ENCODE assay signal across 16 mouse cellular contexts in genomic region chr10:8530505-8531051, GRCm38 (mm10).
"Had no signal": no experiment of that assay in that cellular context is flagged by ENCODE, and none has a peak within 500 bp of the region (broad histone marks: within the 10 kb centered on the region; RNA-seq: fewer than 3 reads in every experiment).

No protein-coding gene starts in this region.

- ATAC-seq: liver, postnatal 0 days; midbrain, embryonic 13.5 days; midbrain, embryonic 15.5 days had no signal

- H3K27ac ChIP-seq: liver, embryonic 15.5 days; macrophage; midbrain, embryonic 13.5 days; midbrain, embryonic 15.5 days; neural tube, embryonic 12.5 days; stomach, embryonic 15.5 days; stomach, postnatal 0 days had no signal

- DNase-seq: liver, postnatal 0 days; lung, embryonic 14.5 days; lung, postnatal 36 days; right cerebral cortex, postnatal 14 days; thymus, adult 2 months; thymus, postnatal 25 days; thymus, postnatal 4 days had no signal

- H3K9me3 ChIP-seq: liver, embryonic 15.5 days; megakaryocyte, embryonic 14.5 days; midbrain, embryonic 13.5 days; midbrain, embryonic 15.5 days; neural tube, embryonic 12.5 days; stomach, embryonic 15.5 days had no signal

- H3K4me1 ChIP-seq: liver, embryonic 15.5 days; megakaryocyte, embryonic 14.5 days; midbrain, embryonic 13.5 days; midbrain, embryonic 15.5 days; neural tube, embryonic 12.5 days; stomach, embryonic 15.5 days had no signal

- H3K4me2 ChIP-seq: liver, embryonic 15.5 days; lung, embryonic 14.5 days; midbrain, embryonic 11.5 days; midbrain, embryonic 13.5 days; midbrain, embryonic 15.5 days; neural tube, embryonic 12.5 days; stomach, embryonic 15.5 days had no signal

- H3K27me3 ChIP-seq: liver, embryonic 15.5 days; megakaryocyte, embryonic 14.5 days; midbrain, embryonic 13.5 days; midbrain, embryonic 15.5 days; neural tube, embryonic 12.5 days; stomach, embryonic 15.5 days had no signal

- H3K9ac ChIP-seq: liver, embryonic 15.5 days; liver, postnatal 0 days; lung, embryonic 14.5 days; midbrain, embryonic 13.5 days; midbrain, embryonic 15.5 days; neural tube, embryonic 12.5 days; stomach, embryonic 15.5 days had no signal

- H3K4me3 ChIP-seq: liver, embryonic 15.5 days; megakaryocyte, embryonic 14.5 days; midbrain, embryonic 13.5 days; midbrain, embryonic 15.5 days; neural tube, embryonic 12.5 days; stomach, embryonic 15.5 days had no signal

- H3K36me3 ChIP-seq: liver, embryonic 15.5 days; midbrain, embryonic 13.5 days; midbrain, embryonic 15.5 days; neural tube, embryonic 12.5 days; stomach, embryonic 15.5 days had no signal
